Comparison of ENCODE assay signal across 21 mouse cellular contexts in genomic region chr2:52070816-52071215, GRCm38 (mm10). TPM values are rescaled to one million over a fixed set of nuclear protein-coding genes. Genes with fewer than 3 reads are reported as not detected.
"Had no signal": no experiment of that assay in that cellular context is flagged by ENCODE, and none has a peak within 500 bp of the region (broad histone marks: within the 10 kb centered on the region; RNA-seq: fewer than 3 reads in every experiment).

No protein-coding gene starts in this region.

- H3K27ac ChIP-seq: liver, embryonic 15.5 days; macrophage; midbrain, embryonic 12.5 days; midbrain, embryonic 15.5 days; neural tube, embryonic 13.5 days; neural tube, embryonic 15.5 days had no signal

- H3K27me3 ChIP-seq: lung, embryonic 15.5 days; midbrain, embryonic 12.5 days; midbrain, embryonic 15.5 days; neural tube, embryonic 13.5 days; neural tube, embryonic 15.5 days had no signal

- H3K36me3 ChIP-seq: midbrain, embryonic 15.5 days had no signal

- H3K9ac ChIP-seq: liver, embryonic 15.5 days; liver, postnatal 0 days; lung, embryonic 15.5 days; midbrain, embryonic 12.5 days; midbrain, embryonic 15.5 days; neural tube, embryonic 13.5 days; neural tube, embryonic 15.5 days had no signal

- H3K4me3 ChIP-seq: lung, embryonic 15.5 days; megakaryocyte, embryonic 14.5 days; midbrain, embryonic 12.5 days; midbrain, embryonic 15.5 days; myocyte; neural tube, embryonic 13.5 days; neural tube, embryonic 15.5 days had no signal

- DNase-seq: liver, postnatal 0 days; lung, adult 2 months; lung, postnatal 14 days; retina, postnatal 1 day; right cerebral cortex, adult 18-20 months; right cerebral cortex, postnatal 25 days; right cerebral cortex, postnatal 4 days; spleen, adult 18-20 months; thymus, adult 18-20 months; thymus, postnatal 25 days; thymus, postnatal 4 days had no signal

- ATAC-seq: liver, postnatal 0 days; lung, postnatal 0 days; midbrain, embryonic 15.5 days had no signal

- H3K9me3 ChIP-seq: liver, embryonic 15.5 days; lung, embryonic 15.5 days; megakaryocyte, embryonic 14.5 days; midbrain, embryonic 12.5 days; midbrain, embryonic 15.5 days; neural tube, embryonic 13.5 days; neural tube, embryonic 15.5 days had no signal

RNA-seq across cellular contexts. Expression of gene Tnfaip6, which starts 33.0 kb away (rescaled TPM):
- polyA plus RNA-seq: macrophage had no signal
